Mouse (Mus musculus) bone marrow macrophage, adult 2 months (primary cell): Measurements from ENCODE around the gene Glcci1.

Experiments used
- CTCF ChIP-seq: IDR thresholded peaks from 2 replicates; pipeline ENCODE4 v1.5.1; 2012; ENCODE audit warnings: low read depth, mild to moderate bottlenecking, low read length, moderate library complexity
- POLR2A ChIP-seq: IDR thresholded peaks from 2 replicates; pipeline ENCODE4 v1.6.1; 2012; ENCODE audit warnings: mild to moderate bottlenecking, low read depth, low read length, borderline replicate concordance

GRCm38 (mm10) chr6:8617369-8617768, 108.0 kb downstream of the Glcci1 start:
- TF ChIP-seq CTCF: no peak
- TF ChIP-seq POLR2A: no peak
